ENCODE assay signal across 8 mouse cellular contexts in the genomic region with DNA sequence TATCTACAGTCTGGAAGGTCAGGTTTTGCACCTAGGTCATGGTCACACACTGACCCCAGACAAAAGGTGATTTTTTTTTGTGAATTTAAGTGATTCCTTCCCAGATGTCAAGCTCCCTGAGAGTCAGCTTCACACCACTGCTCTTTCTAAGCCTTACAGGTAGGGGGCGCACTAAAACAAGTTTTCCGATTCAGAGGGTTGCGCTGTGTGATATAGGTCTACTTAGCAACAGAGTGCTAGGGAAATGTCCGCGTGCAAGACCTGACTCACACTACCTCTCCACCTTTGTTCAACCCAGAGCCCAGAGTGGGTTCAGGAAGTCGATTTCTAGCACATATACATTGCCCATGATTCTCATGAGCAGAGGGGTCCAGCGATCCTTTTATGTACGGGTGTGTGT.
DNase-seq lines count a peak whose midpoint lies in the region; ATAC-seq lines count a peak whose summit lies in the region.

No protein-coding gene starts in this region.

- no peak overlapping the region for H3K4me2 ChIP-seq in intestine, embryonic 14.5 days (ENCODE audit: low read length)
- no peak overlapping the region for H3K4me2 ChIP-seq in intestine, embryonic 16.5 days (ENCODE audit: low read depth, low read length)
- peak overlapping the region; percentile 34 for H3K4me2 ChIP-seq in embryonic facial prominence, embryonic 13.5 days
- 0 out of 2 replicates have a peak overlapping the region, but pooled peaks have one; percentile 14 for H3K4me2 ChIP-seq in hindbrain, embryonic 11.5 days (replicated peaks; ENCODE audit: low read depth, low read length)
- peak overlapping the region; percentile 33; the same call in 1 of the 2 replicates for H3K4me2 ChIP-seq in midbrain, embryonic 14.5 days (ENCODE audit: low read length)
- peak overlapping the region; percentile 25 for H3K4me2 ChIP-seq in stomach, embryonic 15.5 days

- WGBS in intestine, embryonic 14.5 days: 9% methylated on average over 8 of the region's 8 CpGs
- 10% methylated on average over 8 of the region's 8 CpGs for WGBS in intestine, embryonic 16.5 days
- 11% methylated on average over 8 of the region's 8 CpGs for whole genome bisulfite sequencing in embryonic facial prominence, embryonic 13.5 days
- WGBS in hindbrain, embryonic 11.5 days: 13% methylated on average over 8 of the region's 8 CpGs
- 7% methylated on average over 8 of the region's 8 CpGs for WGBS in limb, embryonic 10.5 days
- 8% methylated on average over 8 of the region's 8 CpGs for WGBS in midbrain, embryonic 14.5 days
- WGBS in stomach, embryonic 15.5 days: 9% methylated on average over 8 of the region's 8 CpGs

- H3K4me3 ChIP-seq in intestine, embryonic 14.5 days (ENCODE audit: low read depth, low read length): no peak overlapping the region
- no peak overlapping the region for H3K4me3 ChIP-seq in intestine, embryonic 16.5 days (ENCODE audit: low read length)
- no peak overlapping the region for H3K4me3 ChIP-seq in embryonic facial prominence, embryonic 13.5 days
- H3K4me3 ChIP-seq in hindbrain, embryonic 11.5 days (ENCODE audit: low read depth, low read length): no peak overlapping the region
- 0 out of 2 replicates have a peak overlapping the region, but pooled peaks have one; percentile 20 for H3K4me3 ChIP-seq in limb, embryonic 10.5 days
- no peak overlapping the region for H3K4me3 ChIP-seq in midbrain, embryonic 14.5 days (replicated peaks; ENCODE audit: low read depth, low read length)
- no peak overlapping the region for H3K4me3 ChIP-seq in stomach, embryonic 15.5 days (replicated peaks)

- H3K9me3 ChIP-seq in intestine, embryonic 14.5 days (ENCODE audit: control insufficient read depth, low read length): no peaks in the 10 kb centered on the region
- H3K9me3 ChIP-seq in intestine, embryonic 16.5 days (ENCODE audit: control insufficient read depth, low read length): no peaks in the 10 kb centered on the region
- no peaks in the 10 kb centered on the region for H3K9me3 ChIP-seq in embryonic facial prominence, embryonic 13.5 days
- H3K9me3 ChIP-seq in hindbrain, embryonic 11.5 days (ENCODE audit: control insufficient read depth, low read length): no peaks in the 10 kb centered on the region
- no peaks in the 10 kb centered on the region for H3K9me3 ChIP-seq in limb, embryonic 10.5 days (replicated peaks)
- no peaks in the 10 kb centered on the region for H3K9me3 ChIP-seq in midbrain, embryonic 14.5 days (ENCODE audit: control insufficient read depth, low read length)
- no peaks in the 10 kb centered on the region for H3K9me3 ChIP-seq in stomach, embryonic 15.5 days

- DNase-seq in intestine, embryonic 14.5 days (ENCODE audit: low spot score): peak; percentile 74
- peak; percentile 42 to 65 for DNase-seq in adrenal gland, postnatal 36 days
- DNase-seq in hindbrain, embryonic 11.5 days (ENCODE audit: low spot score): peak; percentile 81
- peak; percentile 61 for DNase-seq in limb, embryonic 10.5 days (ENCODE audit: low spot score)
- peak; percentile 87 for DNase-seq in midbrain, embryonic 14.5 days

- no peak overlapping the region for H3K9ac ChIP-seq in intestine, embryonic 14.5 days (ENCODE audit: low read length)
- H3K9ac ChIP-seq in intestine, embryonic 16.5 days (ENCODE audit: low read depth, low read length): no peak overlapping the region
- no peak overlapping the region for H3K9ac ChIP-seq in embryonic facial prominence, embryonic 13.5 days
- no peak overlapping the region for H3K9ac ChIP-seq in hindbrain, embryonic 11.5 days (ENCODE audit: low read depth, low read length)
- no peak overlapping the region for H3K9ac ChIP-seq in midbrain, embryonic 14.5 days (replicated peaks; ENCODE audit: low read length)
- no peak overlapping the region for H3K9ac ChIP-seq in stomach, embryonic 15.5 days

- H3K27me3 ChIP-seq in intestine, embryonic 14.5 days (replicated peaks; ENCODE audit: control insufficient read depth, insufficient read depth, low read length): no peaks in the 10 kb centered on the region
- H3K27me3 ChIP-seq in intestine, embryonic 16.5 days (replicated peaks; ENCODE audit: control insufficient read depth, insufficient read depth, low read length): no peaks in the 10 kb centered on the region
- H3K27me3 ChIP-seq in embryonic facial prominence, embryonic 13.5 days: peaks cover 4% of the 10 kb centered on the region; the same call in 1 of the 2 replicates
- H3K27me3 ChIP-seq in hindbrain, embryonic 11.5 days (ENCODE audit: control insufficient read depth, insufficient read depth, low read length): no peaks in the 10 kb centered on the region
- peaks cover 2% of the 10 kb centered on the region; the same call in 1 of the 2 replicates for H3K27me3 ChIP-seq in limb, embryonic 10.5 days (ENCODE audit: low read depth, poor library complexity, severe bottlenecking)
- H3K27me3 ChIP-seq in midbrain, embryonic 14.5 days (ENCODE audit: control insufficient read depth, insufficient read depth, low read length): no peaks in the 10 kb centered on the region
- no peaks in the 10 kb centered on the region for H3K27me3 ChIP-seq in stomach, embryonic 15.5 days (replicated peaks)

- H3K4me1 ChIP-seq in intestine, embryonic 14.5 days (replicated peaks; ENCODE audit: control insufficient read depth, insufficient read depth, low read length): no peaks in the 10 kb centered on the region
- H3K4me1 ChIP-seq in intestine, embryonic 16.5 days (ENCODE audit: control insufficient read depth, insufficient read depth, low read length): no peaks in the 10 kb centered on the region
- H3K4me1 ChIP-seq in embryonic facial prominence, embryonic 13.5 days: peaks cover 19% of the 10 kb centered on the region
- no peaks in the 10 kb centered on the region for H3K4me1 ChIP-seq in hindbrain, embryonic 11.5 days (replicated peaks; ENCODE audit: control insufficient read depth, insufficient read depth, low read length)
- H3K4me1 ChIP-seq in limb, embryonic 10.5 days: peaks cover 10% of the 10 kb centered on the region
- no peaks in the 10 kb centered on the region for H3K4me1 ChIP-seq in midbrain, embryonic 14.5 days (ENCODE audit: control insufficient read depth, insufficient read depth, low read length)
- H3K4me1 ChIP-seq in stomach, embryonic 15.5 days: no peaks in the 10 kb centered on the region; the same call in 1 of the 2 replicates

- H3K27ac ChIP-seq in intestine, embryonic 14.5 days (ENCODE audit: low read depth): no peak overlapping the region
- H3K27ac ChIP-seq in intestine, embryonic 16.5 days (ENCODE audit: low read length): no peak overlapping the region
- no peak overlapping the region for H3K27ac ChIP-seq in embryonic facial prominence, embryonic 13.5 days
- no peak overlapping the region for H3K27ac ChIP-seq in hindbrain, embryonic 11.5 days (ENCODE audit: low read depth, low read length)
- no peak overlapping the region for H3K27ac ChIP-seq in limb, embryonic 10.5 days
- H3K27ac ChIP-seq in midbrain, embryonic 14.5 days (replicated peaks; ENCODE audit: low read depth, low read length): no peak overlapping the region
- H3K27ac ChIP-seq in stomach, embryonic 15.5 days: no peak overlapping the region

- peak; percentile 47; the same call in 1 of the 2 replicates for ATAC-seq in intestine, embryonic 14.5 days (replicated peaks; ENCODE audit: low FRiP score, low TSS enrichment, low read depth)
- no peak for ATAC-seq in intestine, embryonic 16.5 days
- no peak for ATAC-seq in embryonic facial prominence, embryonic 13.5 days (ENCODE audit: insufficient number of reproducible peaks, insufficient read depth, low FRiP score, low TSS enrichment, low read depth)
- ATAC-seq in hindbrain, embryonic 11.5 days (ENCODE audit: low FRiP score): peak; percentile 59; the same call in 1 of the 2 replicates
- peak; percentile 37; the same call in 1 of the 2 replicates for ATAC-seq in midbrain, embryonic 14.5 days (ENCODE audit: low FRiP score, low TSS enrichment)
- ATAC-seq in stomach, embryonic 15.5 days (ENCODE audit: insufficient read depth, low FRiP score, low read depth): no peak

- no peaks in the 10 kb centered on the region for H3K36me3 ChIP-seq in intestine, embryonic 14.5 days (ENCODE audit: control insufficient read depth, insufficient read depth, low read length)
- no peaks in the 10 kb centered on the region for H3K36me3 ChIP-seq in intestine, embryonic 16.5 days (ENCODE audit: control insufficient read depth, insufficient read depth, low read length)
- no peaks in the 10 kb centered on the region for H3K36me3 ChIP-seq in embryonic facial prominence, embryonic 13.5 days
- H3K36me3 ChIP-seq in hindbrain, embryonic 11.5 days (ENCODE audit: control insufficient read depth, insufficient read depth, low read length): no peaks in the 10 kb centered on the region
- H3K36me3 ChIP-seq in limb, embryonic 10.5 days: no peaks in the 10 kb centered on the region
- no peaks in the 10 kb centered on the region for H3K36me3 ChIP-seq in midbrain, embryonic 14.5 days (ENCODE audit: control insufficient read depth, insufficient read depth, low read length)
- H3K36me3 ChIP-seq in stomach, embryonic 15.5 days: no peaks in the 10 kb centered on the region

Comparison
In these comparisons a context has a peak if more than half of its experiments do, and no peak if none do; other contexts are left out.
1. ATAC-seq: peak in intestine, embryonic 14.5 days (single experiment), hindbrain, embryonic 11.5 days (single experiment) and midbrain, embryonic 14.5 days (single experiment); none in intestine, embryonic 16.5 days (single experiment), embryonic facial prominence, embryonic 13.5 days (single experiment) and stomach, embryonic 15.5 days (single experiment).
2. H3K4me2 ChIP-seq: peak in embryonic facial prominence, embryonic 13.5 days (single experiment), hindbrain, embryonic 11.5 days (single experiment), midbrain, embryonic 14.5 days (single experiment) and stomach, embryonic 15.5 days (single experiment); none in intestine, embryonic 14.5 days (single experiment) and intestine, embryonic 16.5 days (single experiment).
3. Peak in every context shown above with its lines, with median percentiles within 50 percentile points of each other: DNase-seq.